Mouse (Mus musculus): ENCODE results near the gene Robo1.

GRCm38 (mm10) chr16:72708526-72708925 lies 400.4 kb downstream of the Robo1 start:
- no peak for TF ChIP-seq POLR2A (IDR thresholded peaks at IDR 0.05; ENCODE audit: low read depth, low read length)
- no peak for TF ChIP-seq CTCF (conservative IDR thresholded peaks at IDR 0.05; ENCODE audit: insufficient read depth, insufficient read length, low read depth, low read length)
